Mouse (Mus musculus) c-Kit-positive CD71-negative TER-119-negative erythroid progenitor cells, embryonic 14.5 days (primary cell): ENCODE data around the gene 4930430F08Rik.
"Not testable (repeated sequence)": the region's sequence is repeated elsewhere in the genome, so short reads cannot be mapped to it uniquely, and the experiment has no call there.

ENCODE experiments used
- DNase-seq: peaks from one replicate; pipeline ENCODE4 v3.0.0-alpha.2; 2013; ENCODE audit warnings: low read depth

4930430F08Rik gene

GRCm38 (mm10) chr10:100590323-100590722 lies at the start of gene 4930430F08Rik, which contains the start of gene 1700017N19Rik:
Gene 4930430F08Rik (minus strand): TSS chr10:100590423.
Gene 1700017N19Rik (plus strand): TSS chr10:100590484.
- no peak for DNase-seq

- DNase-seq = peak; percentile 35
Measured at GRCm38 (mm10) chr10:100629762-100630438, 39.7 kb upstream of the 4930430F08Rik start.

GRCm38 (mm10) chr10:100622494-100622893 lies 32.3 kb upstream of the 4930430F08Rik start:
- DNase-seq = no peak

- DNase-seq = no peak
Measured at GRCm38 (mm10) chr10:100620040-100620439, 29.8 kb upstream of the 4930430F08Rik start.

GRCm38 (mm10) chr10:100619474-100619873 lies 29.3 kb upstream of the 4930430F08Rik start:
- DNase-seq = no peak

- no peak for DNase-seq
Measured at GRCm38 (mm10) chr10:100617233-100617903, 27.1 kb upstream of the 4930430F08Rik start.

GRCm38 (mm10) chr10:100604254-100604653 lies 14.0 kb upstream of the 4930430F08Rik start:
- DNase-seq = no peak

- no peak for DNase-seq
Measured at GRCm38 (mm10) chr10:100603511-100603910, 13.3 kb upstream of the 4930430F08Rik start.

GRCm38 (mm10) chr10:100598339-100598738 lies 8.1 kb upstream of the 4930430F08Rik start:
- DNase-seq = no peak

GRCm38 (mm10) chr10:100588932-100589388 lies 1.3 kb downstream of the 4930430F08Rik start:
- DNase-seq = peak; percentile 73

- DNase-seq = no peak
Measured at GRCm38 (mm10) chr10:100588524-100588923, 1.7 kb downstream of the 4930430F08Rik start.

GRCm38 (mm10) chr10:100584178-100584577 lies 6.0 kb downstream of the 4930430F08Rik start:
- DNase-seq = no peak

- DNase-seq = no peak
Measured at GRCm38 (mm10) chr10:100575294-100575693, 14.9 kb downstream of the 4930430F08Rik start.

GRCm38 (mm10) chr10:100574505-100575149 lies 15.6 kb downstream of the 4930430F08Rik start:
- DNase-seq = no peak

- DNase-seq = no peak
Measured at GRCm38 (mm10) chr10:100571707-100572106, 18.5 kb downstream of the 4930430F08Rik start.

- no peak for DNase-seq
Measured at GRCm38 (mm10) chr10:100564112-100564511, 26.1 kb downstream of the 4930430F08Rik start.

GRCm38 (mm10) chr10:100560194-100560883 lies 29.9 kb downstream of the 4930430F08Rik start:
- DNase-seq = not testable (repeated sequence)

- DNase-seq = no peak
Measured at GRCm38 (mm10) chr10:100556566-100557175, 33.6 kb downstream of the 4930430F08Rik start.

- no peak for DNase-seq
Measured at GRCm38 (mm10) chr10:100524499-100525390, 65.5 kb downstream of the 4930430F08Rik start.

GRCm38 (mm10) chr10:100522330-100522729 lies 67.9 kb downstream of the 4930430F08Rik start:
- no peak for DNase-seq
